Mouse (Mus musculus) forebrain, embryonic 11.5 days (tissue): ENCODE measurements around the gene Fads2. TPM values are rescaled to one million over a fixed set of nuclear protein-coding genes. Genes with fewer than 3 reads are reported as not detected.

Experiments
- ATAC-seq: fragments of 200-750 bp; cut with Nextera tagmentation; replicated peaks from 2 replicates; pipeline ENCODE4 v1.8.0; 2017; ENCODE audit warnings: moderate TSS enrichment; ENCODE audit not compliant: low FRiP score
- DNase-seq: peaks from one replicate; pipeline ENCODE4 v3.0.0-alpha.2; 2017; ENCODE audit warnings: low spot score
- H3K27ac ChIP-seq: fragments of 300-500 bp; sonication (generic); 2 replicates; pipeline ENCODE4 v1.5.1; 2014; ENCODE audit warnings: low read depth, low read length
- H3K27me3 ChIP-seq: fragments of 300-500 bp; sonication (generic); 2 replicates; pipeline ENCODE4 v1.6.1; 2014; ENCODE audit warnings: mild to moderate bottlenecking, low read length, mixed read lengths; ENCODE audit not compliant: control insufficient read depth, insufficient read depth
- H3K36me3 ChIP-seq: fragments of 300-500 bp; sonication (generic); 2 replicates; pipeline ENCODE4 v1.6.1; 2014; ENCODE audit warnings: mild to moderate bottlenecking, low read length, moderate library complexity, mixed read lengths; ENCODE audit not compliant: control insufficient read depth, insufficient read depth
- H3K4me1 ChIP-seq: fragments of 300-500 bp; sonication (generic); replicated peaks from 2 replicates; pipeline ENCODE4 v1.6.1; 2014; ENCODE audit warnings: low read length, mixed read lengths; ENCODE audit not compliant: control insufficient read depth, insufficient read depth
- H3K4me2 ChIP-seq: fragments of 300-500 bp; sonication (generic); 2 replicates; pipeline ENCODE4 v1.6.1; 2014; ENCODE audit warnings: low read depth, mild to moderate bottlenecking, low read length, moderate library complexity, mixed read lengths; ENCODE audit not compliant: severe bottlenecking
- H3K4me3 ChIP-seq: fragments of 300-500 bp; sonication (generic); 2 replicates; pipeline ENCODE4 v1.5.1; 2014; ENCODE audit warnings: low read depth, low read length
- H3K9ac ChIP-seq: fragments of 300-500 bp; sonication (generic); 2 replicates; pipeline ENCODE4 v1.6.1; 2014; ENCODE audit warnings: low read length
- H3K9me3 ChIP-seq: fragments of 300-500 bp; sonication (generic); 2 replicates; pipeline ENCODE4 v1.6.1; 2016; ENCODE audit warnings: low read length, mixed read lengths; ENCODE audit not compliant: control insufficient read depth
- WGBS: fragments of 180-500 bp; shearing (Covaris S2); extraction: QIAGEN DNeasy Blood & Tissue Kit; methylation state at CpG from one replicate; pipeline ENCODE4 v1.1.7; 2014; 5-methylcytosine and 5-hydroxymethylcytosine counted together
- polyA plus RNA-seq: library from polyadenylated mRNA; unstranded; fragments of >200 nt; fragmentation: Nextera tagmentation; extraction: Ambion mirVana; gene quantifications from 2 replicates; pipeline ENCODE4 v1.2.1, GENCODE M21; 2014

Gene Fads2
- polyA plus RNA-seq, 1 experiment from 2014 or later, result 75.9 TPM

DNA sequence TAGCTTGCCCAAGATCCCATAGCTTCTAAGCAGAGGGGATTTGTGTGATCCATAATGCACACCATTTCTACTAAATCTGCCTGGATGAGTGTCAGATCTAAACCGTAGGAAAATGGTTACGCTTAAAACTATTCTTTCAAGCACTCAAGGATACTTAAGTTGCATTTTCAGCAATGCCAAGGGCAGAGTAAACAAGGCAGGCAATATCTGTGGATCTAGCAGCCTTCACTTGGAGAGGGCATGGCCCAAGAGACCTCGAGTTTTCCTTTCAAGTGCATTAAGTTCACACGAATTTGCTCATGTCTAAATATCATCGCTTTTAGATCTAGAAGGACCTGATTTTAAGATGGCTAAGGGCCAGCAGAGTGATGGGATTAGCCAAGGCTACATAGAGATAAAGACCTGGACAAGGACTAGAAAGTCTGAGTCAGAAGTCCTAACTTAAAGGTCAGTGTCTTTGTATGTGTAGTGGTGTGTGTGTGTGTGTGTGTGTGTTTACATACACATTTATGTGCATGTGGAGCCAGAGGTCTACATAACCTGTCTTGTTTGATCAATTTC is 5.6 kb upstream of the Fads2 start:
- Histone ChIP-seq H3K4me1 (peaks cover 5% of the 10 kb centered on the region; the same call in 1 of the 2 replicates), H3K9ac (no peak overlapping the region), H3K9me3 (no peaks in the 10 kb centered on the region), H3K36me3 (no peaks in the 10 kb centered on the region), H3K27ac (no peak overlapping the region), H3K4me3 (no peak overlapping the region), H3K27me3 (no peaks in the 10 kb centered on the region), H3K4me2 (no peak overlapping the region)
- 89% methylated on average over 5 of the region's 5 CpGs for WGBS
- ATAC-seq, result no peak
- DNase-seq, result no peak

GRCm38 (mm10) chr19:10106634-10107033 is 5.1 kb upstream of the Fads2 start:
- Histone ChIP-seq H3K9ac (no peak overlapping the region), H3K4me3 (no peak overlapping the region), H3K9me3 (no peaks in the 10 kb centered on the region), H3K27me3 (no peaks in the 10 kb centered on the region), H3K27ac (no peak overlapping the region), H3K4me2 (no peak overlapping the region), H3K36me3 (no peaks in the 10 kb centered on the region), H3K4me1 (peaks cover 5% of the 10 kb centered on the region; the same call in 1 of the 2 replicates)
- no peak for DNase-seq
- 94% methylated on average over 2 of the region's 2 CpGs for WGBS
- ATAC-seq, result no peak

GRCm38 (mm10) chr19:10105034-10105493 is 3.5 kb upstream of the Fads2 start:
- ATAC-seq (no peak), DNase-seq (no peak)
- Histone ChIP-seq H3K9me3 (no peaks in the 10 kb centered on the region), H3K9ac (no peak overlapping the region), H3K4me1 (peaks cover 5% of the 10 kb centered on the region; the same call in 1 of the 2 replicates), H3K27ac (no peak overlapping the region), H3K27me3 (no peaks in the 10 kb centered on the region), H3K4me2 (no peak overlapping the region), H3K4me3 (no peak overlapping the region), H3K36me3 (no peaks in the 10 kb centered on the region)
- WGBS, result 84% methylated on average over 10 of the region's 10 CpGs

DNA sequence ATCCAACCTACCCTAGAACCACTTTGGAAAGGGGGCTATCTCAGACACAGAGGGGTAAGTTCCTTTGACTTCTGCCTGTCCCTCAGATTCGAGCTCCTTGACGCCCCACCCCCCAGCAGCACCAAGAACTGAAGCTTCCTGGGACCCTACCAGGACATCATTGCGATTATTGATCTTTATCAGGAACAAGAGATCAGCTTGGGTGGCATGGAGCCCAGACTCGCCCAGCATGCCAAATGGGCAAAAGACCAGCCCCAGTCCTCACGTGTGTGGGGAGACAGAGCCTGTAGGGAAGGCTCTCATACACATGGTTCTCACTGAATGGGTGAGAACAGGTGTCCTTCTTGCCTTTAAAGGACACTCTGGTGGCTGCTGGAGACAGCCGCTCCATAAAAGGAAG is 2.7 kb upstream of the Fads2 start:
- H3K4me2 ChIP-seq, result no peak overlapping the region
- no peak for DNase-seq
- no peaks in the 10 kb centered on the region for H3K9me3 ChIP-seq
- H3K36me3 ChIP-seq, result no peaks in the 10 kb centered on the region
- WGBS, result 92% methylated on average over 6 of the region's 6 CpGs
- no peak overlapping the region; the same call in 1 of the 2 replicates for H3K27ac ChIP-seq
- no peak overlapping the region for H3K4me3 ChIP-seq
- no peak overlapping the region for H3K9ac ChIP-seq
- no peaks in the 10 kb centered on the region for H3K27me3 ChIP-seq
- ATAC-seq, result no peak
- H3K4me1 ChIP-seq, result peaks cover 9% of the 10 kb centered on the region

GRCm38 (mm10) chr19:10102054-10102700 is 631 bp upstream of the Fads2 start:
- Histone ChIP-seq H3K9ac (peak overlapping the region; percentile 95), H3K27me3 (no peaks in the 10 kb centered on the region), H3K4me2 (peak overlapping the region; percentile 61), H3K36me3 (peaks cover 2% of the 10 kb centered on the region; the same call in 1 of the 2 replicates), H3K9me3 (no peaks in the 10 kb centered on the region), H3K4me3 (peak overlapping the region; percentile 85), H3K27ac (peak overlapping the region; percentile 99), H3K4me1 (peaks cover 17% of the 10 kb centered on the region)
- ATAC-seq (no peak), DNase-seq (no peak)
- 4% methylated on average over 22 of the region's 25 CpGs for WGBS

DNA sequence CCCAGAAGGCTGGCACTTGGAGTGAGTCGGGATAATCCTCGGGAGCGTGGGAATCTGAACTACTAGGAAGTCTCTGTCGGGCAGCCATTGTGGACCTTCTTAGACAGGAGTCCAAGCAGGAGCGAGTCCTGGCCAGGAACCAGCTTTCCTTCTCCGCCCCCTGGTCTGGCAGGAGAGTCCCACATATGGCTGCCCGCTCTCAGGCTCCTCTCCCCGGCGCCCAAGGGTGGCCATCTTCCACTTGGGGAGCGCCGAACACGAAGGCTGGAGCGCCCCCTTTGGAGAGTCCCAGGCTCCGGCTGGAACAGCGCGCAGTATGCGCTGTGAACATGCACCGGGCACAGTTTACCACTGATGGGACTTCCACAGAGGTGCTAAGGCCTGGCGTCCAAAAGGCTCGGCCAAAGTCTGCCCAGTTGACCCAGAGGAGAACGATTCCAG is 895 bp downstream of the Fads2 start:
- ATAC-seq (peak; percentile 54), DNase-seq (peak; percentile 90)
- peak overlapping the region; percentile 85 for H3K4me3 ChIP-seq
- peak overlapping the region; percentile 99 for H3K27ac ChIP-seq
- H3K36me3 ChIP-seq, result peaks cover 2% of the 10 kb centered on the region; the same call in 1 of the 2 replicates
- peak overlapping the region; percentile 95 for H3K9ac ChIP-seq
- peak overlapping the region; percentile 61 for H3K4me2 ChIP-seq
- H3K27me3 ChIP-seq, result no peaks in the 10 kb centered on the region
- peaks cover 19% of the 10 kb centered on the region for H3K4me1 ChIP-seq
- no peaks in the 10 kb centered on the region for H3K9me3 ChIP-seq
- 0% methylated on average over 21 of the region's 21 CpGs for WGBS

- WGBS, result 65% methylated on average over 5 of the region's 5 CpGs
- Histone ChIP-seq H3K36me3 (peaks cover 5% of the 10 kb centered on the region; the same call in 1 of the 2 replicates), H3K27ac (peak overlapping the region; percentile 3; the same call in 1 of the 2 replicates), H3K4me1 (peaks cover 19% of the 10 kb centered on the region), H3K9me3 (no peaks in the 10 kb centered on the region), H3K27me3 (no peaks in the 10 kb centered on the region), H3K4me3 (no peak overlapping the region; the same call in 1 of the 2 replicates), H3K9ac (no peak overlapping the region), H3K4me2 (0 out of 2 replicates have a peak overlapping the region, but pooled peaks have one; percentile 8)
- ATAC-seq (no peak), DNase-seq (no peak)
These were observed 3.7 kb downstream of the Fads2 start for GRCm38 (mm10) chr19:10097826-10098225.

DNA sequence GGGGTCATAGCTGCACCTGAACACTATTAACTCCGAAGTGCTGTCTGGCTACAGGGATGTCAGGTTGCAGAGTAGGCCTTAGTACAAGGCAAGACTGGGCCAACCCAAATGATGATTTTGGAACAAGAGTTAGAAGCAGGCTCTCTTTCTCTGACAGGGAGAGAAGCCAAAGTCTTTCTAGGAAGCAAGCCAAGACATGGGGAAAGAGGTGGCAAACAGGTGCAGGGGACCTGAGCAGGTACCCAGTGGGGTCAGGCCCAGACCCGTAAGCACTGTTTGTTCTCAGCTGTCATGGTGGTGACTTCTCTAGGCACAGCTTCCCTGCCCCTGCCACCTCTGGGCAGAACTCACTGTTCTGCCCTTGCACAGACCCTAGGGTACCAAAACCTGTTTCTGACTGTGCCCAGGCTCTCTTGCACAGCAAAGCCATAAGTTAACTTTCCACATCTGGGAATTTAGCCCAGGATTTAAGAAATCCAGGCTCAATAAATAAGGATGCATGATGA is 5.1 kb downstream of the Fads2 start:
- no peaks in the 10 kb centered on the region for H3K27me3 ChIP-seq
- WGBS, result 97% methylated on average over 2 of the region's 2 CpGs
- no peak overlapping the region for H3K4me2 ChIP-seq
- no peak overlapping the region for H3K9ac ChIP-seq
- no peak overlapping the region for H3K4me3 ChIP-seq
- H3K9me3 ChIP-seq, result no peaks in the 10 kb centered on the region
- peaks cover 6% of the 10 kb centered on the region; the same call in 1 of the 2 replicates for H3K36me3 ChIP-seq
- no peak for ATAC-seq
- H3K27ac ChIP-seq, result no peak overlapping the region
- H3K4me1 ChIP-seq, result peaks cover 14% of the 10 kb centered on the region
- no peak for DNase-seq
